Mouse (Mus musculus): ENCODE results near the gene Pnpo.

GRCm38 (mm10) chr11:96979329-96979728, 35.5 kb upstream of the Pnpo start:
- no peak for TF ChIP-seq CTCF (conservative IDR thresholded peaks at IDR 0.05; ENCODE audit: low read length)
- no peak for TF ChIP-seq POU5F1 (IDR thresholded peaks at IDR 0.05; ENCODE audit: borderline replicate concordance, low read length)
- TF ChIP-seq NANOG (IDR thresholded peaks at IDR 0.05; ENCODE audit: borderline replicate concordance, low read length) = no peak

Data from E14TG2a.4 (cell line).